Mouse (Mus musculus): ENCODE measurements around the gene Cdc42ep5. TPM values are rescaled to one million over a fixed set of nuclear protein-coding genes. Genes with fewer than 3 reads are reported as not detected.

The Cdc42ep5 gene
- polyA plus RNA-seq, 1 experiment from 2014 or later: 7.9 TPM

GRCm38 (mm10) chr7:4144766-4145551 lies 19.7 kb downstream of the Cdc42ep5 start:
- Histone ChIP-seq H3K4me2 (no peak overlapping the region), H3K27ac (replicated peaks) (no peak overlapping the region), H3K9me3 (replicated peaks) (no peaks in the 10 kb centered on the region), H3K27me3 (replicated peaks) (no peaks in the 10 kb centered on the region), H3K4me1 (peaks cover 20% of the 10 kb centered on the region), H3K9ac (replicated peaks) (no peak overlapping the region), H3K36me3 (peaks cover 83% of the 10 kb centered on the region), H3K4me3 (replicated peaks) (no peak overlapping the region)
- WGBS: 96% methylated on average over 20 of the region's 20 CpGs
- no peak for ATAC-seq (ENCODE audit: low FRiP score)

- Histone ChIP-seq H3K4me2 (no peak overlapping the region), H3K27me3 (replicated peaks) (no peaks in the 10 kb centered on the region), H3K4me3 (replicated peaks) (no peak overlapping the region), H3K9me3 (replicated peaks) (no peaks in the 10 kb centered on the region), H3K36me3 (peaks cover 92% of the 10 kb centered on the region), H3K27ac (replicated peaks) (no peak overlapping the region), H3K4me1 (peaks cover 17% of the 10 kb centered on the region), H3K9ac (replicated peaks) (no peak overlapping the region)
- no peak for ATAC-seq (ENCODE audit: low FRiP score)
- WGBS: 98% methylated on average over 13 of the region's 13 CpGs
These were observed 20.6 kb downstream of the Cdc42ep5 start for GRCm38 (mm10) chr7:4144046-4144445.

- 98% methylated on average over 19 of the region's 19 CpGs for WGBS
- peaks cover 18% of the 10 kb centered on the region for H3K4me1 ChIP-seq
- no peak overlapping the region for H3K4me2 ChIP-seq
- no peak for ATAC-seq (ENCODE audit: low FRiP score)
- H3K4me3 ChIP-seq (replicated peaks): no peak overlapping the region
- no peak overlapping the region for H3K27ac ChIP-seq (replicated peaks)
- H3K9me3 ChIP-seq (replicated peaks): no peaks in the 10 kb centered on the region
- H3K9ac ChIP-seq (replicated peaks): no peak overlapping the region
- peaks cover 98% of the 10 kb centered on the region for H3K36me3 ChIP-seq
- no peaks in the 10 kb centered on the region for H3K27me3 ChIP-seq (replicated peaks)
These were observed 21.2 kb downstream of the Cdc42ep5 start for GRCm38 (mm10) chr7:4143506-4143905.

- no peak for ATAC-seq (ENCODE audit: low FRiP score)
- Histone ChIP-seq H3K27ac (replicated peaks) (no peak overlapping the region), H3K36me3 (peaks cover 94% of the 10 kb centered on the region), H3K4me1 (peaks cover 18% of the 10 kb centered on the region), H3K4me2 (no peak overlapping the region), H3K27me3 (replicated peaks) (no peaks in the 10 kb centered on the region), H3K9ac (replicated peaks) (no peak overlapping the region), H3K4me3 (replicated peaks) (no peak overlapping the region), H3K9me3 (replicated peaks) (no peaks in the 10 kb centered on the region)
- over 99% methylated on average over 10 of the region's 10 CpGs for WGBS
These were observed 21.7 kb downstream of the Cdc42ep5 start for GRCm38 (mm10) chr7:4142796-4143445.

- Histone ChIP-seq H3K9me3 (replicated peaks) (no peaks in the 10 kb centered on the region), H3K36me3 (peaks cover 83% of the 10 kb centered on the region), H3K27ac (replicated peaks) (no peak overlapping the region), H3K4me1 (peaks cover 14% of the 10 kb centered on the region), H3K4me2 (no peak overlapping the region), H3K9ac (replicated peaks) (no peak overlapping the region), H3K27me3 (replicated peaks) (no peaks in the 10 kb centered on the region), H3K4me3 (replicated peaks) (no peak overlapping the region)
- 95% methylated on average over 6 of the region's 6 CpGs for WGBS
- no peak for ATAC-seq (ENCODE audit: low FRiP score)
These were observed 22.9 kb downstream of the Cdc42ep5 start for GRCm38 (mm10) chr7:4141648-4142325.

GRCm38 (mm10) chr7:4139391-4139790 lies 25.3 kb downstream of the Cdc42ep5 start:
- Histone ChIP-seq H3K27ac (replicated peaks) (no peak overlapping the region), H3K36me3 (peaks cover 59% of the 10 kb centered on the region), H3K27me3 (replicated peaks) (no peaks in the 10 kb centered on the region), H3K4me2 (no peak overlapping the region), H3K4me3 (replicated peaks) (no peak overlapping the region), H3K9me3 (replicated peaks) (no peaks in the 10 kb centered on the region), H3K4me1 (peaks cover 26% of the 10 kb centered on the region), H3K9ac (replicated peaks) (no peak overlapping the region)
- 96% methylated on average over 5 of the region's 5 CpGs for WGBS
- no peak for ATAC-seq (ENCODE audit: low FRiP score)

GRCm38 (mm10) chr7:4138671-4139070 lies 26.0 kb downstream of the Cdc42ep5 start:
- Histone ChIP-seq H3K27me3 (replicated peaks) (no peaks in the 10 kb centered on the region), H3K4me1 (peaks cover 26% of the 10 kb centered on the region), H3K27ac (replicated peaks) (no peak overlapping the region), H3K9me3 (replicated peaks) (no peaks in the 10 kb centered on the region), H3K36me3 (peaks cover 52% of the 10 kb centered on the region), H3K4me2 (peak overlapping the region; percentile 67), H3K9ac (replicated peaks) (no peak overlapping the region), H3K4me3 (replicated peaks) (0 out of 2 replicates have a peak overlapping the region, but pooled peaks have one; percentile 87)
- no peak for ATAC-seq (ENCODE audit: low FRiP score)
- WGBS: 91% methylated on average over 7 of the region's 7 CpGs

- H3K27me3 ChIP-seq (replicated peaks): no peaks in the 10 kb centered on the region
These were observed 26.5 kb downstream of the Cdc42ep5 start for GRCm38 (mm10) chr7:4138181-4138580.

GRCm38 (mm10) chr7:4137746-4138145 lies 26.9 kb downstream of the Cdc42ep5 start:
- Histone ChIP-seq H3K4me1 (peaks cover 30% of the 10 kb centered on the region), H3K9ac (replicated peaks) (peak overlapping the region; percentile 82), H3K4me3 (replicated peaks) (peak overlapping the region; percentile 87), H3K36me3 (peaks cover 43% of the 10 kb centered on the region), H3K9me3 (replicated peaks) (no peaks in the 10 kb centered on the region), H3K4me2 (peak overlapping the region; percentile 67), H3K27ac (replicated peaks) (peak overlapping the region; percentile 99), H3K27me3 (replicated peaks) (no peaks in the 10 kb centered on the region)
- WGBS: 48% methylated on average over 3 of the region's 3 CpGs
- ATAC-seq (ENCODE audit: low FRiP score): no peak

More at GRCm38 (mm10) chr7:4138181-4138580, 26.5 kb downstream of the Cdc42ep5 start:
- Histone ChIP-seq H3K4me1 (peaks cover 26% of the 10 kb centered on the region), H3K4me3 (replicated peaks) (peak overlapping the region; percentile 87), H3K4me2 (peak overlapping the region; percentile 67), H3K9me3 (replicated peaks) (no peaks in the 10 kb centered on the region), H3K9ac (replicated peaks) (peak overlapping the region; percentile 82), H3K27ac (replicated peaks) (peak overlapping the region; percentile 99; the same call in 1 of the 2 replicates), H3K36me3 (peaks cover 47% of the 10 kb centered on the region)
- ATAC-seq (ENCODE audit: low FRiP score): no peak
- 84% methylated on average over 2 of the region's 2 CpGs for WGBS

- peak within 1 kb of the TSS; percentile 99 for H3K27ac ChIP-seq (replicated peaks)
- H3K4me1 ChIP-seq: peaks cover 33% of the 10 kb centered on the region
- H3K27me3 ChIP-seq (replicated peaks): no peaks in the 10 kb centered on the region
- H3K4me2 ChIP-seq: peak within 1 kb of the TSS; percentile 67
- under 1% methylated on average over 77 of the region's 78 CpGs for WGBS
- peaks cover 35% of the 10 kb centered on the region for H3K36me3 ChIP-seq
- H3K4me3 ChIP-seq (replicated peaks): peak within 1 kb of the TSS; percentile 87
- no peaks in the 10 kb centered on the region for H3K9me3 ChIP-seq (replicated peaks)
- peak within 1 kb of the TSS; percentile 82 for H3K9ac ChIP-seq (replicated peaks)
- ATAC-seq (ENCODE audit: low FRiP score): peak; percentile 99
These were observed 27.7 kb downstream of the Cdc42ep5 start, which contains the start of gene Leng8 for GRCm38 (mm10) chr7:4136771-4137531. TSS of gene Leng8 (plus strand) at chr7:4137039.

- WGBS: under 1% methylated on average over 16 of the region's 16 CpGs
- peak; percentile 37 for ATAC-seq (ENCODE audit: low FRiP score)
- peaks cover 38% of the 10 kb centered on the region for H3K4me1 ChIP-seq
- H3K27me3 ChIP-seq (replicated peaks): no peaks in the 10 kb centered on the region
- peak overlapping the region; percentile 67 for H3K4me2 ChIP-seq
- H3K9ac ChIP-seq (replicated peaks): peak overlapping the region; percentile 82
- peaks cover 29% of the 10 kb centered on the region for H3K36me3 ChIP-seq
- H3K27ac ChIP-seq (replicated peaks): peak overlapping the region; percentile 99
- peak overlapping the region; percentile 87 for H3K4me3 ChIP-seq (replicated peaks)
- no peaks in the 10 kb centered on the region for H3K9me3 ChIP-seq (replicated peaks)
These were observed 28.3 kb downstream of the Cdc42ep5 start for GRCm38 (mm10) chr7:4136404-4136770.

Data from neural tube, embryonic 15.5 days (tissue).